Mouse (Mus musculus): Measurements from ENCODE around the gene Actl7a.
A peak's percentile ranks its signal among the peaks of the same experiment; 100 is the strongest.

The Actl7a gene

GRCm38 (mm10) chr4:56743363-56744195 is at the start of gene Actl7a:
Gene Actl7a (plus strand): TSS chr4:56743413.
- DNase-seq (ENCODE audit: low read depth, low spot score): no peak

GRCm38 (mm10) chr4:56696401-56696800 is 46.8 kb upstream of the Actl7a start:
- DNase-seq (ENCODE audit: low read depth, low spot score): no peak

GRCm38 (mm10) chr4:56698671-56699070 is 44.5 kb upstream of the Actl7a start:
- no peak for DNase-seq (ENCODE audit: low read depth, low spot score)

- DNase-seq (ENCODE audit: low read depth, low spot score): no peak
Observed at GRCm38 (mm10) chr4:56702234-56702633, 41.0 kb upstream of the Actl7a start.

GRCm38 (mm10) chr4:56713155-56713554 is 30.1 kb upstream of the Actl7a start:
- DNase-seq (ENCODE audit: low read depth, low spot score): no peak

GRCm38 (mm10) chr4:56716801-56717200 is 26.4 kb upstream of the Actl7a start:
- no peak for DNase-seq (ENCODE audit: low read depth, low spot score)

GRCm38 (mm10) chr4:56717932-56718331 is 25.3 kb upstream of the Actl7a start:
- DNase-seq (ENCODE audit: low read depth, low spot score): no peak

- no peak for DNase-seq (ENCODE audit: low read depth, low spot score)
Observed at GRCm38 (mm10) chr4:56718573-56719442, 24.4 kb upstream of the Actl7a start.

- DNase-seq (ENCODE audit: low read depth, low spot score): no peak
Observed at GRCm38 (mm10) chr4:56719456-56719855, 23.8 kb upstream of the Actl7a start.

GRCm38 (mm10) chr4:56720403-56720802 is 22.8 kb upstream of the Actl7a start:
- DNase-seq (ENCODE audit: low read depth, low spot score): no peak

GRCm38 (mm10) chr4:56721469-56721868 is 21.7 kb upstream of the Actl7a start:
- DNase-seq (ENCODE audit: low read depth, low spot score): peak; percentile 36

- no peak for DNase-seq (ENCODE audit: low read depth, low spot score)
Observed at GRCm38 (mm10) chr4:56722346-56722745, 20.9 kb upstream of the Actl7a start.

- DNase-seq (ENCODE audit: low read depth, low spot score): no peak
Observed at GRCm38 (mm10) chr4:56723237-56723636, 20.0 kb upstream of the Actl7a start.

GRCm38 (mm10) chr4:56725839-56726238 is 17.4 kb upstream of the Actl7a start:
- no peak for DNase-seq (ENCODE audit: low read depth, low spot score)

- no peak for DNase-seq (ENCODE audit: low read depth, low spot score)
Observed at GRCm38 (mm10) chr4:56740020-56740485, 3.2 kb upstream of the Actl7a start, which contains the start of gene Gm26657. Gene Gm26657 (plus strand): TSS chr4:56740070.

- DNase-seq (ENCODE audit: low read depth, low spot score): no peak
Observed at GRCm38 (mm10) chr4:56740611-56741010, 2.6 kb upstream of the Actl7a start.

- no peak for DNase-seq (ENCODE audit: low read depth, low spot score)
Observed at GRCm38 (mm10) chr4:56741041-56741493, 2.1 kb upstream of the Actl7a start, which contains the start of gene Actl7b. Gene Actl7b (minus strand): TSS chr4:56741443.

GRCm38 (mm10) chr4:56742698-56743097 is 515 bp upstream of the Actl7a start:
- DNase-seq (ENCODE audit: low read depth, low spot score): no peak

GRCm38 (mm10) chr4:56746345-56746744 is 3.1 kb downstream of the Actl7a start:
- DNase-seq (ENCODE audit: low read depth, low spot score): no peak

- DNase-seq (ENCODE audit: low read depth, low spot score): no peak
Observed at GRCm38 (mm10) chr4:56747456-56747855, 4.2 kb downstream of the Actl7a start.

GRCm38 (mm10) chr4:56756021-56756420 is 12.8 kb downstream of the Actl7a start:
- DNase-seq (ENCODE audit: low read depth, low spot score): no peak

- DNase-seq (ENCODE audit: low read depth, low spot score): no peak
Observed at GRCm38 (mm10) chr4:56756966-56757600, 13.9 kb downstream of the Actl7a start.

Measured in mesoderm, embryonic 11.5 days (tissue).